Mouse (Mus musculus): ENCODE results near the gene Ablim1.

DNA sequence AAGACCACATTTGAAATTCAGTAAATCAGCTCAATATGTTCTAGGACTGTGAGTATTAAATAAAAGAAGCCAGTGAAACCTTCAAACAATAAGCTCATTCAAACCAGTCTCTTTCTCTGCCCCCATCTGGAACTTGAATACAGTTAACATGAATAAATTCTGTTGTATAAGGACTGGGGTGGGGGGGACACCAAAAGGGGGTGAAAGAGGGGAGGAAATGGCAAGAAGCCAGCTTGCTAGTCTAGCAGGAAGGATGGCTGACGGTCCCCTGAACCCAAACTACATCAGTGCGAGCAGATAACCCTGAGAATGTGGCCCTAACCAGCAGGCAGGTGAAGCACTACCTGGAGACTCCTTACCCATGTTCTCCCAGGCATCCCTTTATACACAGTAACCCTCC lies 315.8 kb downstream of the Ablim1 start:
- TF ChIP-seq CTCF (IDR thresholded peaks at IDR 0.05; ENCODE audit: low read depth) (no peak), EP300 (optimal IDR thresholded peaks at IDR 0.05) (no peak)

Measured in stomach, postnatal 0 days (tissue).